Mouse (Mus musculus) ZHBTc4 (cell line): ENCODE measurements around the gene Twist2.

ENCODE experiments used
- DNase-seq: peaks from one replicate; pipeline ENCODE4 v3.0.0-alpha.2; 2011; ENCODE audit warnings: low read depth, low spot score

Gene Twist2

DNA sequence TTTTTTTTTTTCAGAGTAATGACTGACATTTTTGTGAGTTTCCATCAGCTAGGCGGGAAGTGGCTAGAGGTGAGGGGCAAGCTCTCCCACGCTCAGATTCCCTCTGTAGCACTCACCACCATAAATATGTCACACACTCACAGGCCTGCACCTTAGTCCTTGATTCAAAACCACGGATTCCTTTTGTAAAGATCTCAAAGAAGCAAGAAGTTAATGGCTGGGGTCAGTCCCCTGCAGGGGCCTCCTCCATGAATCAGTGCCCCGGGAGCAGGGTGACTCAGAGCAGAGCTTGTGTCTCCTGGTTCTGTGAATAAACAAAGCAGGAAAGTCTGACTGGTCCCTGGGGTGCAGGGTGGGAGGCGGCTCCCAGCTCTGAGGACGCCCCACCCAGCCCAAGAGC lies 15.3 kb downstream of the Twist2 start:
- DNase-seq: no peak

- peak; percentile 37 for DNase-seq
These were observed 18.0 kb downstream of the Twist2 start for GRCm38 (mm10) chr1:91819237-91819636.

GRCm38 (mm10) chr1:91820531-91820930 lies 19.3 kb downstream of the Twist2 start:
- no peak for DNase-seq

DNA sequence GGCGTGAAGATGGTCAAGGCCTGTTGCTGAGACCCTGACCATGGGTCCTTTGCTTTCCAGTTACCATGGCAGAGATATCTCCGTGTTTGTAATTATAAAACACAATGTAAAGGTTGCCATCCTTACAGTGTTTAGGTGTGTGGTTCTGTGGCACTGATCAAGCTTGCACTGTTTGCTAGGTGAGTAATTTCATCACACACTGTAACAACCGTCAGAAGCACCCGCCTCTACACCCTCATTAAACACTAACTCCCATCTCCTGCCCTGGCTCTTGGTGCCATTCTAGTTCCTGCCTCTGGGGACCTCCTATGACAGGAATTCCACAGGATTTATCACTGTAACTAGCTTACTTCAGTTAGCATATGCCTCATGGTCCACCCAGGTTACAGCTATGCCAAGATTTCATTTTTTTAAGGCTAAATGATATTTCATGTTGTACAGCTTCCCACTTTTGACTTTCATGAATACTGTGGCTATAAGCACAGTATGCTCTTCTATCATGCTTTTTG lies 21.1 kb downstream of the Twist2 start:
- DNase-seq: no peak

- DNase-seq: no peak
These were observed 22.3 kb downstream of the Twist2 start for GRCm38 (mm10) chr1:91823530-91823929.

DNA sequence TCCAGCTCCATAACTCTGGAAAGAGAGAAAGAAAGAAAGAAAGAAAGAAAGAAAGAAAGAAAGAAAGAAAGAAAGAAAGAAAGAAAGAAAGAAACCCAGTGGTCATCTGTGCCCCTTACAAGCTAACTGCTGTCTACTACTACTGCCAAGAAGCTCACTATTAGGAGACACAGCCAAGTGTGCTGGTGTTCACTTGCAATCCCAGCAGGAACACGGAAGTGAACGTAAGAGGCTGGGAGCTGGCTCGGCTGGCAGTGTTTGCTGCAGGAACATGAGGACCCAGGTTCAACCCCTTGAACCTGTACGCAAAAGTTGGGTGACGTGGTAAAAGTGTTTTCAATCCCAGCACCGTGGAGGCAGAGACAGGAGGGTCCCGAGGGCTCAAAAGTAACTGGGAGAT lies 22.7 kb downstream of the Twist2 start:
- DNase-seq: no peak

- DNase-seq: no peak
These were observed 24.0 kb downstream of the Twist2 start for GRCm38 (mm10) chr1:91825261-91825660.

- no peak for DNase-seq
These were observed 30.7 kb downstream of the Twist2 start for GRCm38 (mm10) chr1:91831978-91832377.

DNA sequence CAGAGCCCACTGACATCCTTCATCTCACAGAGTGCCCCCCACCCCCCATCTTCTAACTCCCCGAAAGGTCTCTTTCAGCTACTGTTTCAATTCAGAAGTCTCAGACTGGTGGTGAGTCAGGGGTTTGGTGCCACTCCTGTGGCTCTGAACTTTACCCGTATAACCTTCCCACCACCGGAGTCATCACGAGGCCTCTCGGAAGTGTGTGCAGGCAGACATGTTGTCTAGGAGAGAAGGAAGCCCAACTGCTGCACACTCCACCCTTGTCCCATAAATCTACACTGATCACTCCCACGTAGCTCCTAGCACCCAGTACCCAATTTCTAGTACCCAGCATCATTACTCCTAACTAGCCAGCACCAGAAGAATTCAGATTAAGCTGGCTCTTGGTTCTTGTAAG lies 38.3 kb downstream of the Twist2 start:
- no peak for DNase-seq

- DNase-seq: no peak
These were observed 38.7 kb downstream of the Twist2 start for GRCm38 (mm10) chr1:91839979-91840378.

- no peak for DNase-seq
These were observed 43.0 kb downstream of the Twist2 start for GRCm38 (mm10) chr1:91844236-91844635.

DNA sequence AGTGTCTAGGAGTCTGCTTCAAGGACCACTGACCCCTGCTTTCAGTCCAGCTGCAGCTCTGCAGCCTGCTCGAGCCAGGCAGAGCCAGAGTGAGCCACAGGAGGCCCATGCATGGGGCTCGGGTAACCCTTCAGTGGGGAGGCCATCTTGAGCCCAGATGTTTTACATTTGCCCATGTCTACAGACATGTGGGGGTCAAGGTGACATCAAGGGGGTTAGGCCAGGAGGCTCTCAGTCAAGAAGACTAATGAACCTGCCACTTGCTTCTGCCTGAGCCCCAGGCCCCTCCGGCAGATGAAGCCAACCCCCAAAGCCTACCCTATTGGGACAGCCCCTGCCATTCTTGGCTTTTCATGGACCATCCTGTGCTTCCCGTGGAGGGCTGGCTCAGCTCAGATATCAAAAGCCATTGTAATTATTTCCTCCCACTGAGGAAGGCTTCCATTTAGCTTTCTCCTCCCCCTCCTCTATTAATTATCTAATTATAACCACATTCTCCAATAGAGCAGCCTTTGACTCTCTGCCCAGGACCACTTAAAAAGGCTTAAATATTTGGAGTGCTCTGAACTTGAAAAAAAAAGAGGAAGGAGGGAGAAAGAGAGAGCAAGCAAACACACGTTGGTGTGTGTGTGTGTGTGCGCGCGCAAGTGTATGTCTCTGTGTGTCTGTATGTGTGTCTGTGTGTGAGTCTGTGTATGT lies 43.6 kb downstream of the Twist2 start:
- no peak for DNase-seq

- DNase-seq: no peak
These were observed 44.2 kb downstream of the Twist2 start for GRCm38 (mm10) chr1:91845380-91845957.

- no peak for DNase-seq
These were observed 50.0 kb downstream of the Twist2 start for GRCm38 (mm10) chr1:91851300-91851699.

GRCm38 (mm10) chr1:91856771-91857664 lies 55.8 kb downstream of the Twist2 start:
- no peak for DNase-seq

- no peak for DNase-seq
These were observed 57.0 kb downstream of the Twist2 start for GRCm38 (mm10) chr1:91858101-91858790.

DNA sequence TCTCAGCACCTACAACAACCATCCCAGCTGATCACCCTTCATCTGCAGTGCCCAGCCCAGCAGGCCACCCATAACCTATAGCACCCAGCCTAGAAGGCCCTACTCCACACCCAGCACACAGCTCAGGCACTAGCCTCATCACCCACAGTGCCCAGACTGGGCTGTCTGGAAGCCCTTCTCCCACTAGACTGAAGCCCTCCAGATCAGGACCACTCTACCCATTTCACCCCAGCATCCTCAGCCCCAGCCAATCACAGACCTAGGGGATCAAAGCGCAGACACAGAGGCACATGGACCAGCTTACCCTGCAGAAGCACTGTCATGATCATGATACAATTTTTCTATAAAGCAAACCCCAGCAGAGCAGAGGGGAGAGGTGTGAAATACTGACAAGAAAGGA lies 57.6 kb downstream of the Twist2 start:
- DNase-seq: no peak

DNA sequence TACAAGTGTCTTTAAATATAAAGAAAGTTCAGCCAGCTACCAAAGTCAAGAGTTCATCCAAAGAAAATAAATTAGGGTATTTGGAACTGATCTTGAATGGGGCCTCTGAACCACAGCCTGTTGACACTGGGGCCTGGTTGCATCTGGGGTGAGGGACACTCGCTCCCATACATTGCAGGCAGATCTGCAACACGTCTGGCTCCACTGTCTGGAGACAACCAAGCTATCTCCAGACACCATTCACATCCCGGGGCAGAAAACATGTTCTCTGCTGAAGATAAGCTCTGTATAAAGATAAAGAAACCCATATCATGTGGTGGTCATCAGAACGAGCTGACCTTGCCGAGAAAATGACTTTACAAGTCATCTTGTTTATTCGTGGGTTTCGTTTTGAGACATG lies 60.2 kb downstream of the Twist2 start:
- no peak for DNase-seq

GRCm38 (mm10) chr1:91866001-91866400 lies 64.7 kb downstream of the Twist2 start:
- DNase-seq: no peak

- no peak for DNase-seq
These were observed 69.8 kb downstream of the Twist2 start for GRCm38 (mm10) chr1:91871101-91871500.

DNA sequence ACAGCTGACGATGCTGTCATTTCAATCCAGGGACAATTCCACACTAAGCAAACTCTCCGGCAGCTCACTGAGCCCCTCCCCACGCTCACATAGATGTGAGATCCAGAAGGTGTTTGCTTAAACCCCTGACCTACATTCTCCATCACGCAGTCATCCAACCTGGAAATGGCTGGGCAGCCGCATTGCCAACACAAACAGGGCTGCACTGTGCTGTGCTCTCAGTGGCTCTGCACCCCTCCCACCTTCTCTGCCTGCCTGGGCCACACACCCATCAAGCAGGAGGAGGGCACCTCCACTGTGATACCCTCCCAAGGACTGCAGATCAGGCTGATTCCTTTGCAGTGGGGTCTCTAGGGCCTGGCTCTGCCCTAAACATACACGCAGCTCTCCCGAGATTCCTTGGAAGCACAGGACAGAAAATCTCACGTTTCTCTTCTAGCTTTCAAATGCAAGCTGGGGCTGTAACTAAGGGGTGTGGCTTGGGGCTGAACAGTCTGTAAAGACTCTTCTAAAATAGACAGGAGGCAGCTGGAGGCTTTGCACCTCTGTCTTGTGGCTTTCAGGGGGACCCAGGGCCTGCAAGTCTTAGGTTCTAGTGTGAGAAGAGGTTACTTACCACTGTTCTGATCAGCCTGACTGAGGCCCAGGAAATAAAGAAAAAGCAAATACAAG lies 71.3 kb downstream of the Twist2 start:
- peak; percentile 20 for DNase-seq
